In genomic region chr15:91907046-91907445, GRCm38 (mm10) we compare ENCODE assay signal across 8 mouse cellular contexts.
DNase-seq lines count a peak whose midpoint lies in the region; TF ChIP-seq lines count a peak whose summit lies in the region.
"Not testable (repeated sequence)": the region's sequence is repeated elsewhere in the genome, so short reads cannot be mapped to it uniquely, and the experiment has no call there.

No protein-coding gene starts in this region.

- not testable (repeated sequence) for TF ChIP-seq CTCF in cerebellum, adult 2 months (IDR thresholded peaks at IDR 0.05; ENCODE audit: borderline replicate concordance, insufficient read depth, low read depth, low read length)

- H3K27me3 ChIP-seq in cerebellum, adult 2 months (ENCODE audit: control insufficient read depth, insufficient read depth, low read length), result not testable (repeated sequence)

- H3K4me3 ChIP-seq in cerebellum, adult 2 months (replicated peaks; ENCODE audit: insufficient read depth, low read depth, low read length), result not testable (repeated sequence)

- TF ChIP-seq POLR2A in cerebellum, adult 2 months (IDR thresholded peaks at IDR 0.05; ENCODE audit: borderline replicate concordance, insufficient read depth, low read length), result not testable (repeated sequence)

- H3K27ac ChIP-seq in cerebellum, adult 2 months (ENCODE audit: insufficient read depth, low read length), result not testable (repeated sequence)

- peak; percentile 15 to 25 for DNase-seq in B cell, adult 2 months
- peak; percentile 37 to 49 for DNase-seq in cerebellum, adult 2 months
- peak; percentile 59 to 62 for DNase-seq in gastrocnemius, adult 8-10 months (ENCODE audit: low spot score in 2 of 2)
- peak; percentile 48 for DNase-seq in heart, postnatal 4 days
- peak; percentile 38 for DNase-seq in layer of hippocampus, adult 9-11 months
- peak; percentile 16 to 44 for DNase-seq in lung, adult 18-20 months
- peak; percentile 58 to 70 for DNase-seq in right cerebral cortex, postnatal 10 days (ENCODE audit: low spot score in 2 of 2)
- peak; percentile 36 for DNase-seq in thymus, postnatal 14 days

- not testable (repeated sequence) for H3K4me1 ChIP-seq in cerebellum, adult 2 months (ENCODE audit: control insufficient read depth, insufficient read depth, low read length)

- WGBS in cerebellum, adult 2 months, result no CpG with 5 or more reads among the region's 11 CpGs
